Mouse (Mus musculus): ENCODE results near the gene Rusc2. TPM values are rescaled to one million over a fixed set of nuclear protein-coding genes. Genes with fewer than 3 reads are reported as not detected.

Gene Rusc2
- polyA plus RNA-seq, 1 experiment from 2014 or later = 8.0 TPM

DNA sequence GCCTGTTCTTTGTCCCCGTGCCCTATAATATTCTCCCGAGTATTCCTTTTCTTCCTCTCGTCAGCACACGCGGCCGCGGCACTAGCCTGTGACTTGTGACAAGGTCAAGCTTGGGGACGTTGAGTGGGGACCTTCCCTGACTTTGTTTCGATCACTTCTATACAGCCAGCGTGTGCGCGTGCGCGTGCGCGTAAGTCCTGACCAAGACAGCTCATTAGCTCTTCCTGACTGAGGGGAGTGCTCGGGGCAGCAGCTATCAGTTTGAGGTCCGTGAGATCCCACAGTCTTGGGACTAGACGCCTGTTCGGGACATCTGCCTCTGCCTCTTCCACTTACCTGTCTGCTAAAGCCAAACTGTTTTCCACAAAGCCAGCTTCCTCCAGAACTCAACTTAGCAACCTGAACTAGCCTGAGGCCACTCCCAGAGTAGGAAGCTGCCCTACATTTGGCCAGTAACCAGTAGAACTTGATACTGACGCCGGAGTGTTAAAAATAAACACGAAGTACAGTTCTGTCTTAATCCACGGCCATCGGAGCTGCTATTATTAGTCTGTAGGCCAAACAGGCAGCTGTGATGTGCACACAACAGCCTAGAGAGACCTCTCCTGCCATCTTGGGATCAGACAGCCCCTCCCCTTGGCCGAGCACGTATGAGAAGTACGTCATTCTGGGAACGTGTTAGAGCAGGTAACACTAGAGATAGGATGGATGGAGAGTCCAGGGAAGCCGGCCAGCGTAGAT is 17.8 kb downstream of the Rusc2 start:
- WGBS = 82% methylated on average over 31 of the region's 31 CpGs
- Histone ChIP-seq H3K36me3 (no peaks in the 10 kb centered on the region), H3K27me3 (no peaks in the 10 kb centered on the region), H3K9me3 (no peaks in the 10 kb centered on the region), H3K4me2 (0 out of 2 replicates have a peak overlapping the region, but pooled peaks have one; percentile 4), H3K27ac (no peak overlapping the region; the same call in 1 of the 2 replicates), H3K4me1 (replicated peaks) (peaks cover 55% of the 10 kb centered on the region), H3K9ac (replicated peaks) (no peak overlapping the region), H3K4me3 (replicated peaks) (no peak overlapping the region)
- no peak for ATAC-seq (ENCODE audit: insufficient number of reproducible peaks, insufficient read depth, low FRiP score, low TSS enrichment, low read depth)

DNA sequence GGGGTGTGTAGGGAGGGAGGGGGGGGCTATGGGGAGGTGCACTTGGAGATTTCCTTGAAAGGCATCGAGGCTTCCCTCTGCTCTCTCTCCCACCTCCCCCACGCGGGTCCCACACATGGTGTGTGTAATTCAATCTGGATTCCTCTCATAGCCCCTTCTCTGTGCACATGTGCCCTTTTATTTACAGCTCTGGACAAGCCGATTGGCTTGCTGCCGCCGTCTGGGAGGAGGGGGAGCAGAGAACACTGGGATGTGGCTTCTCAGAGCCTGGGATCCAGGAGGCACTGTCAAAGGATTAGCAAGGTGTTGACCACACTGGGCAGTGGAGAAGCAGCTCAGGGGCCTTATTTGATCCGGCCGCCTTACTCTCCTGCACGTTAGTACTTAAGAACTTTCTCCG is 19.2 kb downstream of the Rusc2 start:
- H3K4me1 ChIP-seq (replicated peaks) = peaks cover 55% of the 10 kb centered on the region
- no peaks in the 10 kb centered on the region for H3K36me3 ChIP-seq
- H3K27me3 ChIP-seq = no peaks in the 10 kb centered on the region
- H3K27ac ChIP-seq = peak overlapping the region; percentile 53
- ATAC-seq (ENCODE audit: insufficient number of reproducible peaks, insufficient read depth, low FRiP score, low TSS enrichment, low read depth) = peak; percentile 75; the same call in 1 of the 2 replicates
- no peak overlapping the region; the same call in 1 of the 2 replicates for H3K4me3 ChIP-seq (replicated peaks)
- H3K9me3 ChIP-seq = no peaks in the 10 kb centered on the region
- H3K4me2 ChIP-seq = peak overlapping the region; percentile 35
- H3K9ac ChIP-seq (replicated peaks) = peak overlapping the region; percentile 27; the same call in 1 of the 2 replicates
- 18% methylated on average over 10 of the region's 10 CpGs for WGBS

- H3K4me3 ChIP-seq (replicated peaks) = no peak overlapping the region; the same call in 1 of the 2 replicates
- ATAC-seq (ENCODE audit: insufficient number of reproducible peaks, insufficient read depth, low FRiP score, low TSS enrichment, low read depth) = no peak
Measured at GRCm38 (mm10) chr4:43401486-43401885, 19.7 kb downstream of the Rusc2 start.

GRCm38 (mm10) chr4:43402212-43402611 is 20.4 kb downstream of the Rusc2 start:
- peaks cover 60% of the 10 kb centered on the region for H3K4me1 ChIP-seq (replicated peaks)
- no peak overlapping the region for H3K4me2 ChIP-seq
- 60% methylated on average over 9 of the region's 9 CpGs for WGBS

More at GRCm38 (mm10) chr4:43401486-43401885, 19.7 kb downstream of the Rusc2 start:
- Histone ChIP-seq H3K27me3 (no peaks in the 10 kb centered on the region), H3K9me3 (no peaks in the 10 kb centered on the region), H3K36me3 (no peaks in the 10 kb centered on the region), H3K4me2 (peak overlapping the region; percentile 35), H3K9ac (replicated peaks) (peak overlapping the region; percentile 27; the same call in 1 of the 2 replicates), H3K4me1 (replicated peaks) (peaks cover 58% of the 10 kb centered on the region), H3K27ac (peak overlapping the region; percentile 53)
- 81% methylated on average over 10 of the region's 10 CpGs for WGBS

GRCm38 (mm10) chr4:43404697-43405096 is 22.9 kb downstream of the Rusc2 start:
- ATAC-seq (ENCODE audit: insufficient number of reproducible peaks, insufficient read depth, low FRiP score, low TSS enrichment, low read depth) = no peak
- Histone ChIP-seq H3K27ac (no peak overlapping the region), H3K36me3 (no peaks in the 10 kb centered on the region), H3K4me1 (replicated peaks) (peaks cover 47% of the 10 kb centered on the region), H3K9ac (replicated peaks) (no peak overlapping the region), H3K4me3 (replicated peaks) (no peak overlapping the region), H3K4me2 (no peak overlapping the region), H3K9me3 (no peaks in the 10 kb centered on the region), H3K27me3 (no peaks in the 10 kb centered on the region)
- 86% methylated on average over 10 of the region's 10 CpGs for WGBS

More at GRCm38 (mm10) chr4:43402212-43402611, 20.4 kb downstream of the Rusc2 start:
- no peaks in the 10 kb centered on the region for H3K9me3 ChIP-seq
- H3K4me3 ChIP-seq (replicated peaks) = no peak overlapping the region
- no peaks in the 10 kb centered on the region for H3K27me3 ChIP-seq
- no peak overlapping the region for H3K9ac ChIP-seq (replicated peaks)
- H3K27ac ChIP-seq = no peak overlapping the region
- ATAC-seq (ENCODE audit: insufficient number of reproducible peaks, insufficient read depth, low FRiP score, low TSS enrichment, low read depth) = no peak
- H3K36me3 ChIP-seq = no peaks in the 10 kb centered on the region

- H3K4me1 ChIP-seq (replicated peaks) = peaks cover 32% of the 10 kb centered on the region
- H3K9ac ChIP-seq (replicated peaks) = peak overlapping the region; percentile 69
- no peaks in the 10 kb centered on the region for H3K36me3 ChIP-seq
- no peaks in the 10 kb centered on the region for H3K27me3 ChIP-seq
- peak overlapping the region; percentile 66 for H3K4me2 ChIP-seq
- 3% methylated on average over 28 of the region's 28 CpGs for WGBS
- H3K9me3 ChIP-seq = no peaks in the 10 kb centered on the region
- ATAC-seq (ENCODE audit: insufficient number of reproducible peaks, insufficient read depth, low FRiP score, low TSS enrichment, low read depth) = peak; percentile 95
- peak overlapping the region; percentile 86 for H3K27ac ChIP-seq
- peak overlapping the region; percentile 52 for H3K4me3 ChIP-seq (replicated peaks)
Measured at GRCm38 (mm10) chr4:43406162-43406971, 24.6 kb downstream of the Rusc2 start.

- H3K9ac ChIP-seq (replicated peaks) = peak overlapping the region; percentile 69
- no peak for ATAC-seq (ENCODE audit: insufficient number of reproducible peaks, insufficient read depth, low FRiP score, low TSS enrichment, low read depth)
Measured at GRCm38 (mm10) chr4:43407071-43407920, 25.5 kb downstream of the Rusc2 start.

GRCm38 (mm10) chr4:43414761-43415160 is 33.0 kb downstream of the Rusc2 start:
- Histone ChIP-seq H3K4me1 (replicated peaks) (peaks cover 3% of the 10 kb centered on the region; the same call in 1 of the 2 replicates), H3K4me2 (no peak overlapping the region), H3K27ac (no peak overlapping the region), H3K9me3 (no peaks in the 10 kb centered on the region), H3K4me3 (replicated peaks) (no peak overlapping the region), H3K36me3 (peaks cover 46% of the 10 kb centered on the region), H3K27me3 (no peaks in the 10 kb centered on the region; the same call in 1 of the 2 replicates), H3K9ac (replicated peaks) (no peak overlapping the region)
- ATAC-seq (ENCODE audit: insufficient number of reproducible peaks, insufficient read depth, low FRiP score, low TSS enrichment, low read depth) = no peak
- WGBS = 89% methylated on average over 14 of the region's 14 CpGs

More at GRCm38 (mm10) chr4:43407071-43407920, 25.5 kb downstream of the Rusc2 start:
- Histone ChIP-seq H3K4me1 (replicated peaks) (peaks cover 23% of the 10 kb centered on the region), H3K27me3 (no peaks in the 10 kb centered on the region), H3K36me3 (no peaks in the 10 kb centered on the region), H3K4me2 (peak overlapping the region; percentile 66), H3K9me3 (no peaks in the 10 kb centered on the region), H3K27ac (0 out of 2 replicates have a peak overlapping the region, but pooled peaks have one; percentile 86), H3K4me3 (replicated peaks) (peak overlapping the region; percentile 52)
- 76% methylated on average over 12 of the region's 12 CpGs for WGBS

- 90% methylated on average over 29 of the region's 29 CpGs for WGBS
- H3K4me2 ChIP-seq = no peak overlapping the region
Measured at GRCm38 (mm10) chr4:43415221-43416070, 33.7 kb downstream of the Rusc2 start.

GRCm38 (mm10) chr4:43416071-43416490 is 34.3 kb downstream of the Rusc2 start:
- H3K4me1 ChIP-seq (replicated peaks) = peaks cover 6% of the 10 kb centered on the region; the same call in 1 of the 2 replicates
- ATAC-seq (ENCODE audit: insufficient number of reproducible peaks, insufficient read depth, low FRiP score, low TSS enrichment, low read depth) = no peak
- H3K9me3 ChIP-seq = no peaks in the 10 kb centered on the region
- no peak overlapping the region for H3K4me2 ChIP-seq
- H3K9ac ChIP-seq (replicated peaks) = no peak overlapping the region
- H3K4me3 ChIP-seq (replicated peaks) = no peak overlapping the region
- peaks cover under 1% of the 10 kb centered on the region; the same call in 1 of the 2 replicates for H3K27me3 ChIP-seq
- 96% methylated on average over 22 of the region's 22 CpGs for WGBS
- H3K27ac ChIP-seq = no peak overlapping the region
- peaks cover 46% of the 10 kb centered on the region for H3K36me3 ChIP-seq

More at GRCm38 (mm10) chr4:43415221-43416070, 33.7 kb downstream of the Rusc2 start:
- Histone ChIP-seq H3K27ac (no peak overlapping the region), H3K36me3 (peaks cover 46% of the 10 kb centered on the region), H3K9ac (replicated peaks) (no peak overlapping the region), H3K4me3 (replicated peaks) (no peak overlapping the region), H3K27me3 (no peaks in the 10 kb centered on the region; the same call in 1 of the 2 replicates), H3K9me3 (no peaks in the 10 kb centered on the region), H3K4me1 (replicated peaks) (peaks cover 6% of the 10 kb centered on the region; the same call in 1 of the 2 replicates)
- no peak for ATAC-seq (ENCODE audit: insufficient number of reproducible peaks, insufficient read depth, low FRiP score, low TSS enrichment, low read depth)
